Mouse (Mus musculus) forebrain, embryonic 16.5 days (tissue): ENCODE measurements around the gene Fam104a. TPM values are rescaled to one million over a fixed set of nuclear protein-coding genes. Genes with fewer than 3 reads are reported as not detected.
A peak's percentile ranks its signal among the peaks of the same experiment; 100 is the strongest.

Source experiments
- ATAC-seq: fragments of 200-750 bp; cut with Nextera tagmentation; 2 replicates; pipeline ENCODE4 v1.8.0; 2017; ENCODE audit warnings: mild to moderate bottlenecking, moderate library complexity
- H3K27ac ChIP-seq: fragments of 300-500 bp; sonication (generic); 2 replicates; pipeline ENCODE4 v1.5.1; 2014; ENCODE audit warnings: low read length, control low read depth
- H3K27me3 ChIP-seq: fragments of 300-500 bp; sonication (generic); replicated peaks from 2 replicates; pipeline ENCODE4 v1.6.1; 2014; ENCODE audit warnings: low read length; ENCODE audit not compliant: control insufficient read depth, insufficient read depth
- H3K36me3 ChIP-seq: fragments of 300-500 bp; sonication (generic); 2 replicates; pipeline ENCODE4 v1.6.1; 2014; ENCODE audit not compliant: control insufficient read depth, insufficient read depth
- H3K4me1 ChIP-seq: fragments of 300-500 bp; sonication (generic); replicated peaks from 2 replicates; pipeline ENCODE4 v1.6.1; 2014; ENCODE audit warnings: low read length; ENCODE audit not compliant: control insufficient read depth, insufficient read depth
- H3K4me2 ChIP-seq: fragments of 300-500 bp; sonication (generic); 2 replicates; pipeline ENCODE4 v1.6.1; 2014; ENCODE audit warnings: mild to moderate bottlenecking, low read length, control low read depth
- H3K4me3 ChIP-seq: fragments of 300-500 bp; sonication (generic); replicated peaks from 2 replicates; pipeline ENCODE4 v1.5.1; 2014; ENCODE audit warnings: mild to moderate bottlenecking, low read length, control low read depth
- H3K9ac ChIP-seq: fragments of 300-500 bp; sonication (generic); replicated peaks from 2 replicates; pipeline ENCODE4 v1.6.1; 2014; ENCODE audit warnings: low read depth, low read length, control low read depth
- H3K9me3 ChIP-seq: fragments of 300-500 bp; sonication (generic); 2 replicates; pipeline ENCODE4 v1.6.1; 2016; ENCODE audit warnings: low read length; ENCODE audit not compliant: control insufficient read depth
- WGBS: fragments of 180-500 bp; shearing (Covaris S2); extraction: QIAGEN DNeasy Blood & Tissue Kit; methylation state at CpG from one replicate; pipeline ENCODE4 v1.1.7; 2014; 5-methylcytosine and 5-hydroxymethylcytosine counted together
- polyA plus RNA-seq: library from polyadenylated mRNA; unstranded; fragments of >200 nt; fragmentation: Nextera tagmentation; extraction: Ambion mirVana; gene quantifications from 2 replicates; pipeline ENCODE4 v1.2.1, GENCODE M21; 2015

Gene Fam104a
- polyA plus RNA-seq, 1 experiment from 2014 or later = 43.0 TPM

- ATAC-seq = no peak
- Histone ChIP-seq H3K9me3 (no peaks in the 10 kb centered on the region), H3K9ac (no peak overlapping the region), H3K4me2 (no peak overlapping the region), H3K27me3 (no peaks in the 10 kb centered on the region), H3K4me1 (no peaks in the 10 kb centered on the region; the same call in 1 of the 2 replicates), H3K36me3 (no peaks in the 10 kb centered on the region), H3K27ac (no peak overlapping the region), H3K4me3 (no peak overlapping the region)
- 94% methylated on average over 5 of the region's 5 CpGs for WGBS
Measured at GRCm38 (mm10) chr11:113633398-113633797, 50.6 kb downstream of the Fam104a start.

- no peaks in the 10 kb centered on the region for H3K9me3 ChIP-seq
- no peak overlapping the region for H3K4me2 ChIP-seq
- 84% methylated on average over 7 of the region's 7 CpGs for WGBS
- H3K36me3 ChIP-seq = no peaks in the 10 kb centered on the region
- H3K27ac ChIP-seq = no peak overlapping the region
- no peak for ATAC-seq
- H3K4me3 ChIP-seq = no peak overlapping the region
- no peaks in the 10 kb centered on the region; the same call in 1 of the 2 replicates for H3K4me1 ChIP-seq
- no peaks in the 10 kb centered on the region for H3K27me3 ChIP-seq
- H3K9ac ChIP-seq = no peak overlapping the region
Measured at GRCm38 (mm10) chr11:113632303-113632702, 51.7 kb downstream of the Fam104a start.

DNA sequence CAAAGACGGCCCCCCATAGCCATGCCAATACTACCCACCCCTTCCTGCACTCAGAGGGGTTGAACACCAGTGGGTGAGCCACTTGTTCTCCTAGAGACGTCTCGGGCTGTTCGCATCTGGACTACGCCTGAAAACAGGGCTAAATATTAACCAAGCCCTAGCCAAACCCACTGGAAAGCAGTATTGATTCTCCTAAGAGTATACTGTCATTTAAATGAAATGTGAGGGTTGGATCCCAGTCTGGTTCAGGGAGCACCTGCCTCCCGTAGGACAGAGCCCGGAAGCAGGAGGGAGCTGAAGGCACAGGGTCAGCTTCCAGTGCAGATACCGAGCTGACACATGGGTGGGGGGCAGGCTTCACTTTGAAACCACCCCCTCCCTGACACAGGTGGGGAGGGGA is 52.1 kb downstream of the Fam104a start:
- no peaks in the 10 kb centered on the region; the same call in 1 of the 2 replicates for H3K4me1 ChIP-seq
- H3K36me3 ChIP-seq = no peaks in the 10 kb centered on the region
- no peaks in the 10 kb centered on the region for H3K9me3 ChIP-seq
- no peak overlapping the region for H3K27ac ChIP-seq
- WGBS = 77% methylated on average over 8 of the region's 8 CpGs
- H3K4me2 ChIP-seq = no peak overlapping the region
- no peak for ATAC-seq
- H3K9ac ChIP-seq = no peak overlapping the region
- no peak overlapping the region for H3K4me3 ChIP-seq
- no peaks in the 10 kb centered on the region for H3K27me3 ChIP-seq

DNA sequence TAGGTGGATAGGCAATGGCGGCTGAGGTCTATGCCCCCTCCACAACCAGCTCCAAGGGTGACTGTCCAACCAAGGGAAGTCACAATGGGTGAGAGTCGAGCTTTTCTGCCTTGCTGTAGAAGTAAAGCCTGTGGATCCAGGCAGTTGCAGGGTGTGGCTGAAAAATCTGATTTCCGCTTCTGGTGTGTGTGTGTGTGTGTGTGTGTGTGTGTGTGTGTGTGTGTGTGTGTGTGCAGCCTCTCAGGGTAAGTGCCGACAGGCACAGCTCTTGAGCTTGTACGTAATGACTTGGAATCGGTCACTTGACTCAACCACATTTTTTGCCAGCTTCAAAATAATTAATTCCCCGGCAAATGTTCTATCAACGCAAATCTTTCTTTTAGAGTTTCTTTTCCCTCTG is 52.7 kb downstream of the Fam104a start:
- 70% methylated on average over 8 of the region's 8 CpGs for WGBS
- ATAC-seq = no peak
- Histone ChIP-seq H3K9me3 (no peaks in the 10 kb centered on the region), H3K4me2 (no peak overlapping the region), H3K4me1 (no peaks in the 10 kb centered on the region; the same call in 1 of the 2 replicates), H3K27me3 (no peaks in the 10 kb centered on the region), H3K9ac (no peak overlapping the region), H3K36me3 (no peaks in the 10 kb centered on the region), H3K27ac (no peak overlapping the region), H3K4me3 (no peak overlapping the region)

DNA sequence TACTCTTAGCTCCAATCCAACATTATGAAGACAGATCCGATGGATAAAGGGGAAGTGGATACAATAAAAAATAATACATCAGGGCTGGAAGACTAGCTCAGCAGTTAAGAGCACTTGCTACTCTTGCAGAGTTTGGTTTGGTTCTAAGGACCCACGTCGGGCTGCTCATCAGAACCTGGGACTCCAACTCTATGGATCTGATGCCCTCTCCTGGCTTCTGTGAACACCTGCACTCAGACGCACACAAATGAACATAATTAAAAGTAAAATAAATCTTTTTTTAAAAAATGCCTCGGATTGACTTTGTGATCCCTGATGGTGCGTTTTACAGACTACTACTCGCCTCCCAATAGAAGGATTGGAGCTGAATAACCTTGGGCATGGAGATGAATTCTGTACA is 53.3 kb downstream of the Fam104a start:
- no peak for ATAC-seq
- Histone ChIP-seq H3K27me3 (no peaks in the 10 kb centered on the region), H3K9ac (no peak overlapping the region), H3K27ac (no peak overlapping the region), H3K4me2 (no peak overlapping the region), H3K9me3 (no peaks in the 10 kb centered on the region), H3K4me3 (no peak overlapping the region), H3K4me1 (no peaks in the 10 kb centered on the region; the same call in 1 of the 2 replicates), H3K36me3 (peaks cover 1% of the 10 kb centered on the region; the same call in 1 of the 2 replicates)
- 54% methylated on average over 7 of the region's 7 CpGs for WGBS

- H3K4me2 ChIP-seq = no peak overlapping the region
- no peak for ATAC-seq
- peaks cover 3% of the 10 kb centered on the region for H3K4me1 ChIP-seq
- peaks cover 12% of the 10 kb centered on the region; the same call in 1 of the 2 replicates for H3K36me3 ChIP-seq
- no peak overlapping the region for H3K27ac ChIP-seq
- 56% methylated on average over 4 of the region's 4 CpGs for WGBS
- no peak overlapping the region for H3K9ac ChIP-seq
- no peaks in the 10 kb centered on the region for H3K9me3 ChIP-seq
- no peak overlapping the region for H3K4me3 ChIP-seq
- H3K27me3 ChIP-seq = no peaks in the 10 kb centered on the region
Measured at GRCm38 (mm10) chr11:113627785-113628184, 56.2 kb downstream of the Fam104a start.

- 93% methylated on average over 18 of the region's 18 CpGs for WGBS
- peaks cover 16% of the 10 kb centered on the region for H3K4me1 ChIP-seq
- H3K9ac ChIP-seq = no peak overlapping the region
- no peak overlapping the region for H3K4me2 ChIP-seq
- no peaks in the 10 kb centered on the region for H3K27me3 ChIP-seq
- H3K4me3 ChIP-seq = no peak overlapping the region
- H3K27ac ChIP-seq = no peak overlapping the region
- H3K9me3 ChIP-seq = no peaks in the 10 kb centered on the region
- ATAC-seq = no peak
- H3K36me3 ChIP-seq = peaks cover 12% of the 10 kb centered on the region; the same call in 1 of the 2 replicates
Measured at GRCm38 (mm10) chr11:113625437-113625836, 58.5 kb downstream of the Fam104a start.

- peaks cover 12% of the 10 kb centered on the region; the same call in 1 of the 2 replicates for H3K36me3 ChIP-seq
- no peak overlapping the region; the same call in 1 of the 2 replicates for H3K4me3 ChIP-seq
- WGBS = 76% methylated on average over 4 of the region's 4 CpGs
- ATAC-seq = no peak
- H3K9ac ChIP-seq = no peak overlapping the region
- no peaks in the 10 kb centered on the region for H3K9me3 ChIP-seq
- no peaks in the 10 kb centered on the region for H3K27me3 ChIP-seq
- peaks cover 39% of the 10 kb centered on the region for H3K4me1 ChIP-seq
- H3K27ac ChIP-seq = no peak overlapping the region
- H3K4me2 ChIP-seq = peak overlapping the region; percentile 98
Measured at GRCm38 (mm10) chr11:113622028-113622427, 61.9 kb downstream of the Fam104a start.

DNA sequence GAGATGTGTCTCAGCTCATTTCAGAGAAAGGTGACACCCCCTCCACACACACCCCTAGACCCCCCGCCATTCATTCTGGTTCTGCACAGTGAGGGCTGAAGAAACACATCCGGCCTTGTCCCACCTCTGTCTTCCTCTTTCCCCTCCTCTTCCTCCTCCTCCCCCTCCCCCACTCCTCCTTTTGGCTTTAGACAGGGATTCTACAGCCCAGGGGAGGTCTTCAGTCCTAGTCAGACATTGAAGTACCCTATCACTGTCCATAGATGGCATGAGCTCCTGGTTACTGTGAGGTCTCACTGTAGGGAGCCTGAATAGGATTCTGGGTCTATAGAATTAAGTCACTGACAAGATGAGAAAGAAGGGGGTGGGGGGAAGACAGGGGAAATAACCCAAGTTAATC is 63.0 kb downstream of the Fam104a start:
- peaks cover 39% of the 10 kb centered on the region for H3K4me1 ChIP-seq
- H3K9ac ChIP-seq = peak overlapping the region; percentile 83; the same call in 1 of the 2 replicates
- 60% methylated on average over 2 of the region's 2 CpGs for WGBS
- ATAC-seq = no peak
- peak overlapping the region; percentile 98 for H3K4me2 ChIP-seq
- no peaks in the 10 kb centered on the region for H3K27me3 ChIP-seq
- peak overlapping the region; percentile 78 for H3K4me3 ChIP-seq
- H3K9me3 ChIP-seq = no peaks in the 10 kb centered on the region
- H3K36me3 ChIP-seq = peaks cover 12% of the 10 kb centered on the region; the same call in 1 of the 2 replicates
- H3K27ac ChIP-seq = no peak overlapping the region
